Mouse (Mus musculus) CD4-positive, CD25-positive, alpha-beta regulatory T cell, adult 4 months (primary cell): ENCODE results near the gene Olfr633. TPM values are rescaled to one million over a fixed set of nuclear protein-coding genes. Genes with fewer than 3 reads are reported as not detected.
"Not testable (repeated sequence)": the region's sequence is repeated elsewhere in the genome, so short reads cannot be mapped to it uniquely, and the experiment has no call there.

ENCODE experiments used
- ATAC-seq: one replicate; pipeline ENCODE4 v1.8.0; 2017
- polyA plus RNA-seq, 2 experiments: library from polyadenylated mRNA; unstranded; fragments of 100-300 nt; shearing (Covaris generic); gene quantifications; one replicate each; pipeline ENCODE4 v1.2.1; 2017

The Olfr633 gene
- not detected for polyA plus RNA-seq

- no peak for ATAC-seq
Measured at GRCm38 (mm10) chr7:103944137-103944536, at the start of gene Olfr633. TSS of gene Olfr633 (plus strand) at chr7:103944437.

GRCm38 (mm10) chr7:103903187-103903586 is 41.0 kb upstream of the Olfr633 start, which contains the start of gene Olfr65:
TSS of gene Olfr65 (plus strand) at chr7:103903487.
- ATAC-seq, result no peak

GRCm38 (mm10) chr7:103910047-103910446 is 34.2 kb upstream of the Olfr633 start:
- no peak for ATAC-seq

- ATAC-seq, result no peak
Measured at GRCm38 (mm10) chr7:103912969-103913511, 31.2 kb upstream of the Olfr633 start.

GRCm38 (mm10) chr7:103915338-103915737 is 28.9 kb upstream of the Olfr633 start:
- no peak for ATAC-seq

GRCm38 (mm10) chr7:103928525-103928924 is 15.7 kb upstream of the Olfr633 start, which contains the start of gene Olfr631:
TSS of gene Olfr631 (plus strand) at chr7:103928825.
- no peak for ATAC-seq

- ATAC-seq, result no peak
Measured at GRCm38 (mm10) chr7:103934264-103934663, 10.0 kb upstream of the Olfr633 start, which contains the start of gene Olfr632. TSS of gene Olfr632 (plus strand) at chr7:103934347.

GRCm38 (mm10) chr7:103942730-103943129 is 1.5 kb upstream of the Olfr633 start:
- ATAC-seq, result peak; percentile 49

GRCm38 (mm10) chr7:103966873-103967272 is 22.6 kb downstream of the Olfr633 start:
- not testable (repeated sequence) for ATAC-seq

GRCm38 (mm10) chr7:103970852-103971251 is 26.6 kb downstream of the Olfr633 start, which contains the start of gene Olfr635:
TSS of gene Olfr635 (plus strand) at chr7:103971152.
- no peak for ATAC-seq

- no peak for ATAC-seq
Measured at GRCm38 (mm10) chr7:103971782-103972181, 27.5 kb downstream of the Olfr633 start.

- ATAC-seq, result no peak
Measured at GRCm38 (mm10) chr7:103998446-103998845, 54.2 kb downstream of the Olfr633 start, which contains the start of gene Olfr638. TSS of gene Olfr638 (plus strand) at chr7:103998746.

Other genes with a start within 250 kb of the Olfr633 start
- not detected for gene Olfr243, start 229.8 kb upstream of the Olfr633 start, polyA plus RNA-seq
- gene Olfr628, start 214.1 kb upstream of the Olfr633 start, polyA plus RNA-seq, result not detected
- not detected for gene Olfr629, start 199.5 kb upstream of the Olfr633 start, polyA plus RNA-seq
- not detected for gene Olfr630, start 187.1 kb upstream of the Olfr633 start, polyA plus RNA-seq
- not detected for gene Olfr69, start 172.8 kb upstream of the Olfr633 start, polyA plus RNA-seq
- gene Olfr68, start 164.7 kb upstream of the Olfr633 start, polyA plus RNA-seq, result not detected
- gene Olfr67, start 152.6 kb upstream of the Olfr633 start, polyA plus RNA-seq, result not detected
- gene Hbb-bt, start 130.4 kb upstream of the Olfr633 start, polyA plus RNA-seq, result 1 to 10 TPM in 1 of 2 experiments, not detected in 1; 2.4 TPM
- gene Hbb-bs, start 116.3 kb upstream of the Olfr633 start, polyA plus RNA-seq, result 1 to 10 TPM; 3.4 to 7.7 TPM
- gene Hbb-bh2, start 103.9 kb upstream of the Olfr633 start, polyA plus RNA-seq, result not detected
- not detected for gene Hbb-bh1, start 101.3 kb upstream of the Olfr633 start, polyA plus RNA-seq
- gene Hbb-y, start 91.2 kb upstream of the Olfr633 start, polyA plus RNA-seq, result not detected
- under 1 TPM in 1 of 2 experiments, not detected in 1; 0.13 TPM for gene Olfr66, start 58.2 kb upstream of the Olfr633 start, polyA plus RNA-seq
- under 1 TPM in 1 of 2 experiments, not detected in 1; 0.07 TPM for gene Olfr64, start 50.0 kb upstream of the Olfr633 start, polyA plus RNA-seq
- gene Olfr65, start 41.0 kb upstream of the Olfr633 start, polyA plus RNA-seq, result not detected
- not detected for gene Olfr631, start 15.6 kb upstream of the Olfr633 start, polyA plus RNA-seq
- gene Olfr632, start 10.1 kb upstream of the Olfr633 start, polyA plus RNA-seq, result not detected
- gene Olfr635, start 26.7 kb downstream of the Olfr633 start, polyA plus RNA-seq, result under 1 TPM in 1 of 2 experiments, not detected in 1; 0.05 TPM
- not detected for gene Olfr638, start 54.3 kb downstream of the Olfr633 start, polyA plus RNA-seq
- gene Olfr639, start 72.9 kb downstream of the Olfr633 start, polyA plus RNA-seq, result under 1 TPM in 1 of 2 experiments, not detected in 1; 0.08 TPM
- not detected for gene Olfr640, start 81.1 kb downstream of the Olfr633 start, polyA plus RNA-seq
- not detected for gene Olfr641, start 91.0 kb downstream of the Olfr633 start, polyA plus RNA-seq
- gene Olfr642, start 108.2 kb downstream of the Olfr633 start, polyA plus RNA-seq, result not detected
- gene 4930516K23Rik, start 117.0 kb downstream of the Olfr633 start, polyA plus RNA-seq, result not detected
- gene Olfr644, start 127.4 kb downstream of the Olfr633 start, polyA plus RNA-seq, result not detected
- not detected for gene Olfr645, start 141.0 kb downstream of the Olfr633 start, polyA plus RNA-seq
- gene Olfr646, start 160.4 kb downstream of the Olfr633 start, polyA plus RNA-seq, result not detected
- not detected for gene Ubqln5, start 185.4 kb downstream of the Olfr633 start, polyA plus RNA-seq
- not detected for gene Olfr643, start 193.0 kb downstream of the Olfr633 start, polyA plus RNA-seq
- not detected for gene Ubqln3, start 198.8 kb downstream of the Olfr633 start, polyA plus RNA-seq
- not detected for gene Ubqlnl, start 206.1 kb downstream of the Olfr633 start, polyA plus RNA-seq
- not detected for gene Olfm5, start 220.4 kb downstream of the Olfr633 start, polyA plus RNA-seq
- under 1 TPM; 0.20 to 0.23 TPM for gene Olfr648, start 239.0 kb downstream of the Olfr633 start, polyA plus RNA-seq